Mouse (Mus musculus): ENCODE results near the gene Trak1. TPM values are rescaled to one million over a fixed set of nuclear protein-coding genes. Genes with fewer than 3 reads are reported as not detected.

Gene Trak1
- polyA plus RNA-seq, 1 experiment, result 9.7 TPM

DNA sequence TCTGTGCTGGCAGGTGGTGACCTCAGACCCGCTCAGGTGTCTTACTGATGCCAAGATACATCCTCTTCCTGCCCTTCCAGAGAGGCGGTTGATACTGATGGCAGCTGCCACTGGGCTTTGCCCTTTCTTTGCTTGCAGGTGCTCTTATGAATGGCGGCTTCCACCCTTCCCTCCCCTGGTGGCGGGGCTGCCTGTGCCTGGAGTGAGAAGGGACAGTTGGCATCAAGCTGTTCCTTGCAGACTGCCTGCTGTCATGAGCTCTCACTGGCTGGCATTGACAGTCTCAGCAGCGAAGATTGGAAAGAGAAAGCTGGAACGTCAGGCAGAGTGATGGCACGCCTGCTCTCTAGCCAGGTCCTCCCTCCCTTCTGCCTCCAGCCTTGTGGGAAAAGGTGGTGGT lies 101.5 kb downstream of the Trak1 start:
- TF ChIP-seq GATA1 (IDR thresholded peaks at IDR 0.05; ENCODE audit: borderline replicate concordance, low read length), result no peak
- TF ChIP-seq FLI1 (IDR thresholded peaks at IDR 0.05; ENCODE audit: low read length), result no peak
- Histone ChIP-seq H3K4me1 (peaks cover 2% of the 10 kb centered on the region; the same call in 1 of the 2 replicates), H3K36me3 (replicated peaks; ENCODE audit: low read length) (no peaks in the 10 kb centered on the region), H3K4me3 (replicated peaks) (no peak overlapping the region), H3K9me3 (no peaks in the 10 kb centered on the region), H3K27me3 (replicated peaks) (peaks cover 60% of the 10 kb centered on the region)

DNA sequence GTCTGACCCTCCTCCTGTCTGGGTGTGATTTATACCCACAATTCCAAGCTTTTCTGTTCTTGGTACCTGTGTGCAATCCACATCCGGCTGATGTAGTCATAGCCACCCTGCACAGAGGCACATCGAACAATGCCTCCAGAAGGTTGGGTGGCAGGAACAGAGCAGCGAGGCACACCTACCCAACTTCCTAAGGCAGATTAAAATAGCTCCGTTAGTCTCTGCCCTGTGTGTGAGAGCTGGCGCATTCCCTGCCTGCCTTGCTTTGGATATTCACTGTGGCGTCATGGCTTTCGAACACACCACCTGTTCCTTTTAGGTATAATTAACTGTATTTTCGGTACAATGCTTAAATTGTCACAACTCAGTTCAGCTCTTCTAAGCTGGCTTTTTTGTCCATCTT lies 103.3 kb downstream of the Trak1 start:
- H3K9me3 ChIP-seq, result no peaks in the 10 kb centered on the region
- H3K4me3 ChIP-seq (replicated peaks), result no peak overlapping the region
- TF ChIP-seq GATA1 (IDR thresholded peaks at IDR 0.05; ENCODE audit: borderline replicate concordance, low read length) (no peak), FLI1 (IDR thresholded peaks at IDR 0.05; ENCODE audit: low read length) (no peak)
- peaks cover 53% of the 10 kb centered on the region for H3K27me3 ChIP-seq (replicated peaks)
- no peaks in the 10 kb centered on the region for H3K36me3 ChIP-seq (replicated peaks; ENCODE audit: low read length)
- H3K4me1 ChIP-seq, result peaks cover 2% of the 10 kb centered on the region; the same call in 1 of the 2 replicates

DNA sequence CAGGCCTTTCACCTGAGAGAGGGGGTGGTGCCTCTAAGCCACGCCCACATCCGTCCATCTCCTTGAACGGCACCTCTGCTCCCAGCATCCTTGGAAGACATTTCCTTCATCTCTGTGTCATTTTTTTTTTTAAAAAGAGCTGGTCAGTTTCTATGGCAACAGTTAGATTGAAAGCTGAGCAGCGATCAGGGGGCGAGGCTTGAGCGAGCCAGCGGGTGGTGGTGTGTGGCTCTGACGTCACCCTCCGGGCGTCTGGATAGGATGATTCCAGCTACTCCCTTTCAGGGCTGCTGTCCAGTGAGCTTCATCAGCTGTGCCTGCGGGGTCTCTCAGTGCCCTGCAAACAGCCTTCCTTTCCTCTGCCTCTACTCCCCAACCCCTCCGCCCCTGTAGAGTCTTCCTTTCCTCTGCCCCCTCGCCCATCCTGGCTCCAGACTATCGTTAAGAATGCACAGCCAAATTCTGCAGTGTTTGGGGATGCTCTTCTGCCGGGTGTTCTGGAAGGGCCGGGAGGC lies 105.9 kb downstream of the Trak1 start:
- peaks cover 33% of the 10 kb centered on the region for H3K27me3 ChIP-seq (replicated peaks)
- 0 out of 2 replicates have a peak, but pooled peaks cover 3% of the 10 kb centered on the region for H3K9me3 ChIP-seq
- H3K4me3 ChIP-seq (replicated peaks), result no peak overlapping the region
- TF ChIP-seq FLI1 (IDR thresholded peaks at IDR 0.05; ENCODE audit: low read length) (no peak), GATA1 (IDR thresholded peaks at IDR 0.05; ENCODE audit: borderline replicate concordance, low read length) (no peak)
- no peaks in the 10 kb centered on the region for H3K36me3 ChIP-seq (replicated peaks; ENCODE audit: low read length)
- no peaks in the 10 kb centered on the region for H3K4me1 ChIP-seq

DNA sequence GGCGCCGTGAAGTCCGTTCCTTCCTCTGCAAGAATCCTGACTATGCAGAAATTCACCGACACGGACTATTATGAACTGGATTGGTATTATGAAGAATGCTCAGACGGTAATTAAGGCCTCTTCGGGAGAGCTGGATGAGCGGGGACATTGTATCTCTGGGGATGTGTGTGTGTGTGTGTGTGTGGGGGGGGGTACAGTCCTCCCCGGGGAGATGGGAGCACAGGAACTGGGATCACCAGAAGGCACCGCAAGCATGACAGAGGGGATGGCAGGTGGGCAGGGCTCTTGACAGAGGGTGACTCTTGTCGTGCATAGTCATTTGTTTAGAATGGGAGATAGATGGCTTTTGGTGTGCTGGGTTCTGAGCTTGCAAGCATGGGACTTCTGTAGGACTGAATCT lies 106.4 kb downstream of the Trak1 start:
- Histone ChIP-seq H3K27me3 (replicated peaks) (peaks cover 31% of the 10 kb centered on the region), H3K9me3 (0 out of 2 replicates have a peak, but pooled peaks cover 3% of the 10 kb centered on the region), H3K4me3 (replicated peaks) (no peak overlapping the region), H3K4me1 (no peaks in the 10 kb centered on the region), H3K36me3 (replicated peaks; ENCODE audit: low read length) (no peaks in the 10 kb centered on the region)
- TF ChIP-seq GATA1 (IDR thresholded peaks at IDR 0.05; ENCODE audit: borderline replicate concordance, low read length) (no peak), FLI1 (IDR thresholded peaks at IDR 0.05; ENCODE audit: low read length) (no peak)

DNA sequence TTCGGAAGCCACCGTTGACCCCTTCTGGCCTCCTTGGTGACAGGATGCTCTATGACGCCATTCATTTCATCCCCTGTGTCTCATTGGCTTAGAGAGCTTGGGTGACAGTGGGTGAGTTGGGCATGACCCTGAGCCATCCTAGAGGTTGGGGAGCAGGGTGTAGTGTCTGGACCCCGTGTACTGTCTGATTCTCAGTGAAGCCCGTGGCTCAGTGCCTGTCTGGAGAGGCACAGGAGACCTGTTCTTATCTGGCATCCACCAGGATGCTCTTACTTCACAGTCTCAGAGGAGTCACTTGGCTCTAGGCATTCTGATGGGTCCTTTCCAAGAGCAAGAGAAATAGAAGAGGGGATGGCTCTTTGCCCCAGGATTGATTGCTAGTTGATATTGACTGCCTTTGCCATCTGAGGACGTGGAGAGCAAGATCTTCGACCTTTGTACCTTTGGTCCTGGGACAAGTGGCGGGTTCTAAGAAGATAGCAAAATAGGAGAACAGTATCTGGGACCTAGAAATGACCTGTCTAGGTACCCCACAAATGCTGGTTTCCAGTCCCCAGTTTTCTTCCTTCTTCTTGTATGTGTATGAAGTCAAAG lies 107.9 kb downstream of the Trak1 start:
- no peaks in the 10 kb centered on the region for H3K4me1 ChIP-seq
- H3K4me3 ChIP-seq (replicated peaks), result no peak overlapping the region
- H3K36me3 ChIP-seq (replicated peaks; ENCODE audit: low read length), result no peaks in the 10 kb centered on the region
- H3K27me3 ChIP-seq (replicated peaks), result peaks cover 19% of the 10 kb centered on the region
- TF ChIP-seq FLI1 (IDR thresholded peaks at IDR 0.05; ENCODE audit: low read length), result no peak
- TF ChIP-seq GATA1 (IDR thresholded peaks at IDR 0.05; ENCODE audit: borderline replicate concordance, low read length), result no peak
- H3K9me3 ChIP-seq, result 0 out of 2 replicates have a peak, but pooled peaks cover 3% of the 10 kb centered on the region

DNA sequence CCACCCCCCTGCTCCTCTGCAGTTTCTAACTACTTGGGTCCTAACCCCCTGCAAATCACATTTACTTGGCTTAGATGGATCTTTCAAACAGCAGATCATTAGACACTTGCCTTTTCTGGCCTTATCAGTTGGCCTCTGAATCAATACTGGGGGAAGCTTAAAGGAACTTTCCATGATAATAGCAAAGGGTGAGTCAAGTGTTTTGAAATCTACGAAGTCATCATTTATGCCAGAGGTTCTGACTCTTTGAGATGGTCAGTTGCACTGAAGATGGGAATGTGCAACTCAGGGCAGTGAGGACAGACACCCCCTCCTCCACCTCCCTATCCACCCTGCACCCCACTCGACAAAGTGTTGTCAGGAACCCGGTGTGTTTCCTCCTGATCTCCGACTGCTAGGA lies 108.5 kb downstream of the Trak1 start:
- 0 out of 2 replicates have a peak, but pooled peaks cover 3% of the 10 kb centered on the region for H3K9me3 ChIP-seq

DNA sequence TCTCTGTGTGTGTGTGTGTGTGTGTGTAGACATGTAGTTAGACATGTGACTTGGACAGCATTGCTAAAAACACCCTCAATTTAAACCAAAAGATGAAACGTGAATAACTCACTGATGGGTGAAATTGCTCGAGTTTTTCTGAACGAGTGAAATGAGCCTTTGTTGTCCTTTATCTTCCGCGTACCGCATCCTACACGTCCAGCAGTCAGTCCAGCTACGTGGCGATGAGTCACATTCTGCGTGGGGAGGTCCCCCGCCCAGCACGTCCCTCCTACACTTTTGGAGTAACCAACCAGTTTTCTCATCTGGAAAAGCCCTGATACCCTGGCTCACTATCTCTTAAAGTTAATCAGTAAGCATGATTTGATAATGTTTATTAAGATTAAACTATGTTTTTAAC lies 116.9 kb downstream of the Trak1 start:
- TF ChIP-seq GATA1 (IDR thresholded peaks at IDR 0.05; ENCODE audit: borderline replicate concordance, low read length) (no peak), FLI1 (IDR thresholded peaks at IDR 0.05; ENCODE audit: low read length) (no peak)
- H3K9me3 ChIP-seq, result peaks cover 14% of the 10 kb centered on the region
- H3K4me1 ChIP-seq, result peaks cover 6% of the 10 kb centered on the region
- H3K36me3 ChIP-seq (replicated peaks; ENCODE audit: low read length), result peaks cover 3% of the 10 kb centered on the region
- H3K4me3 ChIP-seq (replicated peaks), result no peak overlapping the region
- H3K27me3 ChIP-seq (replicated peaks), result peaks cover 9% of the 10 kb centered on the region

More for the DNA sequence above, 108.5 kb downstream of the Trak1 start:
- Histone ChIP-seq H3K27me3 (replicated peaks) (peaks cover 14% of the 10 kb centered on the region), H3K4me1 (no peaks in the 10 kb centered on the region), H3K4me3 (replicated peaks) (no peak overlapping the region), H3K36me3 (replicated peaks; ENCODE audit: low read length) (no peaks in the 10 kb centered on the region)
- TF ChIP-seq GATA1 (IDR thresholded peaks at IDR 0.05; ENCODE audit: borderline replicate concordance, low read length), result no peak
- no peak for TF ChIP-seq FLI1 (IDR thresholded peaks at IDR 0.05; ENCODE audit: low read length)

DNA sequence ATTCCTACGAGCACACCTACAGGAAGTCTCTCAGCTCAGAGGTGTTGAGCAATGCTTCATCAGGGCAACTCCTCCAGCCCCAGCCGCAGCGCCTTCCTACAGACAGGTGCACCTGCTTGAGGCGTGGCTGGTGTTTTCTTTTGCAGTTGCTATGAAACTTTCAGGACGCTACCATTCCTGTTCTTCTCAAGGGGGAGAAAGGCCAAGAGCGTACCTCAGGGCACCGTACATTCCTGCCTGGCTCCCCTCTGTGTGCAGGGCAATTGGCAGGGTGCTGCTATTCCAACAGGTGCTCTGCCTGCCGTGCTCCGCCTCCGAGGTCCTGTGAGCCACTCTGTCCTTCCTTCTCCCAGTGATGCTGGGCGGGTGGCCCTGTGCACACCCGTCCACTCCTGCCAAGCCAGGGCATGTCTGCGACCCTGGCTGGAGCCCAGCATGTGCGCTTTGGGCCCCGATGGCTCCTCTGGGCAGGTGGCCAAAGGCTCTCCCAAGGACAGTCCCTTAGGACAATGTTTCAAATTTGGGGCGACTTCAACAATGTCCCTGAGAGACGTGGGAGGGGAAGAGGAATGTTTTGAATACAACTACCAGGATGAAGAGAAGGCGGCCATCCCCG lies 118.4 kb downstream of the Trak1 start:
- Histone ChIP-seq H3K27me3 (replicated peaks) (peaks cover 18% of the 10 kb centered on the region), H3K9me3 (peaks cover 14% of the 10 kb centered on the region), H3K36me3 (replicated peaks; ENCODE audit: low read length) (peaks cover 3% of the 10 kb centered on the region), H3K4me1 (peaks cover 21% of the 10 kb centered on the region), H3K4me3 (replicated peaks) (no peak overlapping the region)
- TF ChIP-seq FLI1 (IDR thresholded peaks at IDR 0.05; ENCODE audit: low read length) (no peak), GATA1 (IDR thresholded peaks at IDR 0.05; ENCODE audit: borderline replicate concordance, low read length) (no peak)

DNA sequence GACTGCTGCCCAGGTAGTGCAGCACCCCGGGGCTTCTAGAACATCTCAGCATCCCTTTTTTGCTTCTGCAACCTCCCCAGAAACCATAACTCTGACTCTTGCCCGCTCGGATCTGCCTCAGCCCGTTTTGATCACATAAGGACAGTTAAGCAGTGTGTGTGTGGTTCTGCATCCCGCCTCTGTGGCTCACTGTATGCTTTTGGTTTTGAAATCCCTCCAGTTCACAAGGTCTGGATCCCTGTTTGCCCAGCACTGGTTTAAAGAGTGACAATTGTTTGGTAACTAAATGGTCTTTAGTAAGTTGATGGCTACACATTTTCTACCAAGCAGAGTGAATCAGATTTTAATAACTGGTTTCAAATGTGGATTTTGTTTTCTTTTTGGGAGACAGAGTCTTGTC lies 119.2 kb downstream of the Trak1 start:
- TF ChIP-seq FLI1 (IDR thresholded peaks at IDR 0.05; ENCODE audit: low read length) (no peak), GATA1 (IDR thresholded peaks at IDR 0.05; ENCODE audit: borderline replicate concordance, low read length) (no peak)
- peaks cover 14% of the 10 kb centered on the region for H3K9me3 ChIP-seq
- peaks cover 27% of the 10 kb centered on the region for H3K4me1 ChIP-seq
- H3K27me3 ChIP-seq (replicated peaks), result peaks cover 24% of the 10 kb centered on the region
- H3K36me3 ChIP-seq (replicated peaks; ENCODE audit: low read length), result peaks cover 3% of the 10 kb centered on the region
- no peak overlapping the region for H3K4me3 ChIP-seq (replicated peaks)

All from megakaryocyte, embryonic 14.5 days (primary cell).